Mouse (Mus musculus) spleen, adult 2 months (tissue): ENCODE measurements around the gene Cdkl4.

Experiments
- CTCF ChIP-seq: fragments of 200-500 bp; IDR thresholded peaks from 2 replicates; pipeline ENCODE4 v1.5.1; 2011; ENCODE audit warnings: mild to moderate bottlenecking, inconsistent platforms; ENCODE audit not compliant: insufficient read depth, insufficient read length, insufficient replicate concordance; ENCODE audit errors: extremely low read depth
- POLR2A ChIP-seq: fragments of 200-500 bp; IDR thresholded peaks from 2 replicates; pipeline ENCODE4 v1.6.1; 2011; ENCODE audit warnings: low read depth, low read length, inconsistent platforms

GRCm38 (mm10) chr17:80574471-80574965 lies 3.1 kb downstream of the Cdkl4 start:
- TF ChIP-seq CTCF (no peak), POLR2A (no peak)
